Mouse (Mus musculus) ES-Bruce4 (cell line): ENCODE data around the gene Nfasc. TPM values are rescaled to one million over a fixed set of nuclear protein-coding genes. Genes with fewer than 3 reads are reported as not detected.
A peak's percentile ranks its signal among the peaks of the same experiment; 100 is the strongest.

Experiments used
- H3K27ac ChIP-seq: 2 replicates; pipeline ENCODE4 v1.5.1; 2012; ENCODE audit warnings: low read length, inconsistent platforms; ENCODE audit not compliant: insufficient read depth
- H3K27me3 ChIP-seq: 2 replicates; pipeline ENCODE4 v1.6.1; 2012; ENCODE audit warnings: mild to moderate bottlenecking, low read length, inconsistent platforms; ENCODE audit not compliant: control insufficient read depth, poor library complexity, insufficient read depth, severe bottlenecking
- H3K36me3 ChIP-seq: 2 replicates; pipeline ENCODE4 v1.6.1; 2012; ENCODE audit warnings: inconsistent platforms, mild to moderate bottlenecking, low read length, moderate library complexity; ENCODE audit not compliant: control insufficient read depth, poor library complexity, insufficient read depth, severe bottlenecking
- H3K4me1 ChIP-seq: one replicate; pipeline ENCODE4 v1.8.1; 2011; ENCODE audit warnings: low read length; ENCODE audit not compliant: control insufficient read depth, insufficient read depth
- H3K4me3 ChIP-seq: 2 replicates; pipeline ENCODE4 v1.5.1; 2011; ENCODE audit warnings: low read depth, mild to moderate bottlenecking, low read length
- H3K9ac ChIP-seq: 2 replicates; pipeline ENCODE4 v1.6.1; 2012; ENCODE audit warnings: low read depth, mild to moderate bottlenecking, inconsistent platforms; ENCODE audit not compliant: poor library complexity, severe bottlenecking
- H3K9me3 ChIP-seq: replicated peaks from 2 replicates; pipeline ENCODE4 v1.6.1; 2012; ENCODE audit warnings: mild to moderate bottlenecking, low read length, inconsistent platforms; ENCODE audit not compliant: control insufficient read depth, poor library complexity, insufficient read depth, severe bottlenecking
- CTCF ChIP-seq: IDR thresholded peaks from one replicate; pipeline ENCODE4 v1.8.1; 2011; ENCODE audit warnings: low read depth, low read length
- EP300 ChIP-seq: IDR thresholded peaks from 2 replicates; pipeline ENCODE4 v1.6.1; 2011; ENCODE audit warnings: low read depth, low read length; ENCODE audit not compliant: insufficient read depth
- POLR2A ChIP-seq: IDR thresholded peaks from one replicate; pipeline ENCODE4 v1.8.1; 2011; ENCODE audit warnings: low read length; ENCODE audit not compliant: insufficient read depth
- polyA plus RNA-seq: library from polyadenylated mRNA; stranded (reverse); fragments of >200 nt; gene quantifications from 2 replicates; pipeline ENCODE4 v1.2.4, GENCODE M21; 2011; ENCODE audit warnings: low read depth; ENCODE audit not compliant: missing spikeins, insufficient read depth, insufficient read length

Gene Nfasc
- polyA plus RNA-seq, 1 experiment: 11.0 TPM

DNA sequence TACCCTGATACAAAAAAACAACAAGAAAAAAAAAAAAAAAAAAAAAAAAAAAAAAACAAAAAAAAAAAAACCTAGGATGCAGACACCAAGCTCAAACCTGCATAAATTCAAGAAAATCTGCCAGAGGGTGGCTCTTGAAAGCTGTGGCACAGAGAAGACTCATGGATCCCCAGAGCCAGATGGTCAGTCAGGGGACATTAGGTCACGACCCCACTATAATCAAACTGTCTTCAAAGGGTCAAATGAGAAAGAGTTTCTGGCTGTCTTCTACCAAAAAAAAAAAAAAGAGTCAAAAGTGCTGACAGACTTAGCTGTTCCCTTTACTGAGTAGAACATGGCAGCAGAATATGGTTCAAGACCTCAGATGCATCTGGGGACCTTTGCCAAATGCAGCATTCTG lies 117.1 kb downstream of the Nfasc start:
- Histone ChIP-seq H3K4me3 (no peak overlapping the region), H3K9me3 (no peaks in the 10 kb centered on the region), H3K36me3 (no peaks in the 10 kb centered on the region), H3K4me1 (no peaks in the 10 kb centered on the region), H3K27me3 (no peaks in the 10 kb centered on the region), H3K9ac (no peak overlapping the region), H3K27ac (no peak overlapping the region)
- TF ChIP-seq EP300 (no peak), CTCF (no peak), POLR2A (no peak)

DNA sequence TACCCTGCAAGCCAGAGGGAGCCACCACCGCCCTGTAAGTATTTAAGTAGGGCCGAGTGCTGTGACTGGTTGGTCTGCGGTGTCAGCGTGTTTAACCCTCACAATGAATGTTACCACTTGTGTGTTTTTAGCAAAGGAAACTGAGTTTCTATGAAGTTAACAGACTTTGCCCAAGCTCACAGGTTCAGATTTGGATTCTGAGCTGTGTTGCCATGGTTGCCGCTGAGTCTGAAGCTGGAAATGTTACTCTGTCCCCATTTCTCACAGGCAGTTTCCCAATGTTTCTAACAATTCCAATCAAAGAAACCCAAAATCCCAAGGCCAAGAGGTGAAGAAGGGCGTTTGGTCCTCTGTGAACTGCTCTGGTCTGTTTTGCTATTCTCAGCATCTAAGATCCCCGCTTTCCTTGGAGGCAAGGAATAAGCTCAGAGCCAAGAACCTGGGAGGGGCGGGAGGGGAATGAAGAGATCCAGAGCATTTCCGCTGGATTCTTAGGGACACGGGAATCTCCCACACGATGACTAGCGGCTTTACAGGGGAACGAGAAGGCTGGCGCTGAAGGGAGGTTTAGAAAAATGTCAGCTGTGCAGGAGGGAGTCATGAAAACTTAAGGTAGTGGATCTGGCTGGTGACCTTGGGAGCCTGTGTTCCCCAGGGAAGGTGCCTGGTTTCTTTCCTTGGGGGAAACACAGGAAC lies 117.8 kb downstream of the Nfasc start:
- Histone ChIP-seq H3K4me1 (no peaks in the 10 kb centered on the region), H3K27ac (no peak overlapping the region), H3K4me3 (no peak overlapping the region), H3K36me3 (no peaks in the 10 kb centered on the region), H3K9ac (no peak overlapping the region), H3K9me3 (no peaks in the 10 kb centered on the region), H3K27me3 (no peaks in the 10 kb centered on the region)
- TF ChIP-seq CTCF (no peak), EP300 (no peak), POLR2A (no peak)

DNA sequence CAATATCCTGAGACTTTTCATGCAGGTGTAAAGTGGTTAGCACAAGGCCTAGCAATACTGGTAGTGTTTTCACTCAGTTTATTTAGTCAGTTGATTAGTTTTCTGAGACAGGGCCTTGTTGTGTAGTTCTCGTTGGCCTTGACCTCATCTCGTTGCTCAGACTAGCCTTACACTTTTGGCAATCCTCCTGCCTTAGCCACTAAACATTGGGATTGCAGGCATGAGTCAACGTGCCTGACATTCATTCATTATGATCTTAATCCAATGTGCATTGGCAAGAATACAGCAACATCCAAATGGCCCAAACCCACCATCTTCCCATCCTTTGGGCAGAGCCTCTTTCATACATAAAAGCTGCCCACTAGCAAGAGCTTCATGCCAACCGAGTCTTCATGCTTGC lies 129.5 kb downstream of the Nfasc start:
- H3K27me3 ChIP-seq: no peaks in the 10 kb centered on the region
- no peak overlapping the region for H3K9ac ChIP-seq
- H3K4me1 ChIP-seq: no peaks in the 10 kb centered on the region
- no peaks in the 10 kb centered on the region for H3K9me3 ChIP-seq
- H3K27ac ChIP-seq: no peak overlapping the region
- TF ChIP-seq CTCF (no peak), EP300 (no peak), POLR2A (no peak)
- H3K4me3 ChIP-seq: no peak overlapping the region
- no peaks in the 10 kb centered on the region for H3K36me3 ChIP-seq

DNA sequence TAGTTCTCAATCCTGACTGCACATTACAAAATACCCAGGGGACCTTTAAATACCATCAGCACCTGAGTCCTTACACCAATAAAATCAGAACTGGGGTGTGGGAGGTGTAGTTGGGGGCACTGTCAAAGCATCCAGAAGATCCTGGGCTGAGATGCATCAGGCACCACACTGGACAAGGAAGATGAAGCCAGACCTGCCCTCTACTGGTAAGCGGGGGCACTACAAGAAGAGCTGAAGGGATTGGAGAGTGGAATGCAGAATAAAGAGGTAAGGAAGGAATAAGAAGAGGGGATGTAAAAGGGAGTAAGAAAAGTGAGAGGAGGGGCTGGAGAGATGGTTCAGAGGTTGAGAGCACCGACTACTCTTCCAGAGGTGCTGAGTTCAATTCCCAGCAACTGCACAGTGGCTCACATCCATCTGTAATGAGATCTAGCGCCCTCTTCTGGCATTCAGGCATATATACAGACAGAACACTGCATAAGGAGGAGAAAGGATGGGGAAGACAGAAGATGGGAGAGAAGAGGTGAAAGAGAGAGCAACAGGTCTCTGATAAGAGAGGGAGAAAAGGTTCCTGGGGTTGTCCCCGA lies 132.5 kb downstream of the Nfasc start:
- Histone ChIP-seq H3K27ac (no peak overlapping the region), H3K27me3 (no peaks in the 10 kb centered on the region), H3K9me3 (no peaks in the 10 kb centered on the region), H3K4me1 (no peaks in the 10 kb centered on the region), H3K4me3 (no peak overlapping the region), H3K9ac (no peak overlapping the region), H3K36me3 (no peaks in the 10 kb centered on the region)
- TF ChIP-seq EP300 (no peak), CTCF (peak; percentile 73)

DNA sequence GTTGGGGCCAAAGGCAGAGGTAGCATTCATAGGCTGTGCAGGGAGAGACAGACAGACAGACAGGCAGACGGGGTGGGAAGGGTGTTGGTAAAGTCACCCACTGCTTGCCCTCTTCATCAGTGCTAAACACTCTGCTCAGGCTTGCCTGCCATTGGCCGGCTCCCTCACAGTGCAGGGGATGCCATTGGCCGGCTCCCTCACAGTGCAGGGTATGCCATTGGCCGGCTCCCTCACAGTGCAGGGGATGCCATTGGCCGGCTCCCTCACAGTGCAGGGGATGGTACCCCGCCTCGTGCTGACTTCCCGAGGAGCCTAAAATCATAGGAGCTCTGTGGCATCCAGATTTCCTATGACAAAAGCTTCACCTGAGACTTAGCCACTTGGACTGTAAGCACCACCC lies 139.4 kb downstream of the Nfasc start:
- no peak overlapping the region for H3K9ac ChIP-seq
- TF ChIP-seq CTCF (no peak), EP300 (no peak), POLR2A (no peak)

DNA sequence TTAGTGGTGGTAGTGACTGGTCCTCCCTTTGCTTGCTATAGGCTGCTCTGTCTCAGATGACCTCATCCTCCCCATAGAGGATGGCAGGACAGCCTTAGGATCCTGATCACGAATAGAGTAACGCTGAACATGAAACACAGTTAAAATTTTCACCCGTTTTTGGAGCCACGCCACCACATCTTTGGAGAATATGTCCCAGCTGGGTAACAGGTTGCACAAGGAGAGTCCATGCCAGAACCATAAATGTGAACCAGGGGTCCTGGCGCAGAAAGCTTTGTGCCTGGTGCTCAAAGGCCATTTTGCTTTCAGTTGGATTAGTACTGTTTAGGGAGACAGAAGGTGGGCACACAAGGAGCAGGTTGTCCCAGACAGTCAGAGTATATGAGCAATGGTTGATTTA lies 143.6 kb downstream of the Nfasc start:
- no peak overlapping the region for H3K9ac ChIP-seq
- TF ChIP-seq CTCF: no peak
- no peak for TF ChIP-seq POLR2A
- no peak for TF ChIP-seq EP300

More for the DNA sequence above, 139.4 kb downstream of the Nfasc start:
- no peaks in the 10 kb centered on the region for H3K4me1 ChIP-seq
- H3K9me3 ChIP-seq: no peaks in the 10 kb centered on the region
- H3K27me3 ChIP-seq: no peaks in the 10 kb centered on the region
- H3K36me3 ChIP-seq: no peaks in the 10 kb centered on the region
- H3K4me3 ChIP-seq: no peak overlapping the region
- no peak overlapping the region for H3K27ac ChIP-seq

More for the DNA sequence above, 143.6 kb downstream of the Nfasc start:
- no peak overlapping the region for H3K27ac ChIP-seq
- no peaks in the 10 kb centered on the region for H3K27me3 ChIP-seq
- no peak overlapping the region for H3K4me3 ChIP-seq
- H3K9me3 ChIP-seq: no peaks in the 10 kb centered on the region
- H3K4me1 ChIP-seq: no peaks in the 10 kb centered on the region
- H3K36me3 ChIP-seq: no peaks in the 10 kb centered on the region
